Mouse (Mus musculus): ENCODE results near the gene Adra1d. TPM values are rescaled to one million over a fixed set of nuclear protein-coding genes. Genes with fewer than 3 reads are reported as not detected.

Gene Adra1d
- total and polyA plus RNA-seq, 3 experiments, result not detected

GRCm38 (mm10) chr2:131557896-131558295 lies 4.2 kb downstream of the Adra1d start:
- Histone ChIP-seq H3K9me3 (replicated peaks; ENCODE audit: low read length) (peaks cover 12% of the 10 kb centered on the region), H3K9ac (ENCODE audit: insufficient read depth, low read depth) (no peak overlapping the region), H3K36me3 (replicated peaks in 1 of 2; ENCODE audit: control insufficient read depth in 1 of 2, insufficient read depth in 1 of 2, low read length in 1 of 2) (no peaks in the 10 kb centered on the region), H3K4me2 (ENCODE audit: insufficient read depth, low read depth, poor library complexity, severe bottlenecking) (no peak overlapping the region), H3K4me1 (ENCODE audit: control insufficient read depth in 1 of 2, insufficient read depth in 2 of 2) (peaks cover 3 to 4% of the 10 kb centered on the region in 2 experiments), H3K27ac (ENCODE audit: insufficient read depth, low read depth) (no peak overlapping the region), H3K27me3 (replicated peaks) (peaks cover 55% of the 10 kb centered on the region), H3K79me2 (replicated peaks; ENCODE audit: control insufficient read depth, extremely low read depth, insufficient read depth, poor library complexity, severe bottlenecking) (no peaks in the 10 kb centered on the region), H3K4me3 (replicated peaks in 1 of 3; ENCODE audit: low read depth in 2 of 3, low read length in 2 of 3, poor library complexity in 1 of 3) (no peak overlapping the region)
- dilution Hi-C loops (cut with MboI; ENCODE audit: extremely low pct_ligation_motif_present, extremely low pct_unique_long_range_greater_than_20kb, low sequenced_read_pairs), result no loop called here
- TF ChIP-seq PAX5 (IDR thresholded peaks at IDR 0.05; ENCODE audit: low read length), result no peak
- in situ Hi-C loops (cut with MboI; ENCODE audit: low pct_ligation_motif_present, low pct_unique_long_range_greater_than_20kb, low sequenced_read_pairs), result no loop called here
- DNase-seq (ENCODE audit: extremely low read depth), result no peak

GRCm38 (mm10) chr2:131552736-131553400 lies 9.2 kb downstream of the Adra1d start:
- Histone ChIP-seq H3K79me2 (replicated peaks; ENCODE audit: control insufficient read depth, extremely low read depth, insufficient read depth, poor library complexity, severe bottlenecking) (no peaks in the 10 kb centered on the region), H3K4me3 (replicated peaks in 1 of 3; ENCODE audit: low read depth in 2 of 3, low read length in 2 of 3, poor library complexity in 1 of 3) (no peak overlapping the region), H3K9ac (ENCODE audit: insufficient read depth, low read depth) (no peak overlapping the region), H3K9me3 (replicated peaks; ENCODE audit: low read length) (no peaks in the 10 kb centered on the region), H3K36me3 (replicated peaks in 1 of 2; ENCODE audit: control insufficient read depth in 1 of 2, insufficient read depth in 1 of 2, low read length in 1 of 2) (no peaks in the 10 kb centered on the region), H3K27me3 (replicated peaks) (peaks cover 85% of the 10 kb centered on the region), H3K27ac (ENCODE audit: insufficient read depth, low read depth) (no peak overlapping the region), H3K4me2 (ENCODE audit: insufficient read depth, low read depth, poor library complexity, severe bottlenecking) (no peak overlapping the region), H3K4me1 (ENCODE audit: control insufficient read depth in 1 of 2, insufficient read depth in 2 of 2) (peaks cover 0 to 9% of the 10 kb centered on the region in 2 experiments; a peak in 3 of 4 replicates)
- dilution Hi-C loops (cut with MboI; ENCODE audit: extremely low pct_ligation_motif_present, extremely low pct_unique_long_range_greater_than_20kb, low sequenced_read_pairs) (no loop called here), in situ Hi-C loops (cut with MboI; ENCODE audit: low pct_ligation_motif_present, low pct_unique_long_range_greater_than_20kb, low sequenced_read_pairs) (no loop called here)
- DNase-seq (ENCODE audit: extremely low read depth), result no peak
- TF ChIP-seq MEF2A (IDR thresholded peaks at IDR 0.05; ENCODE audit: borderline replicate concordance, low read depth, low read length), result no peak
- TF ChIP-seq SIN3A (IDR thresholded peaks at IDR 0.05; ENCODE audit: low read length), result no peak
- no peak for TF ChIP-seq MYC (IDR thresholded peaks at IDR 0.05; ENCODE audit: low read depth, low read length)
- TF ChIP-seq ZKSCAN1 (IDR thresholded peaks at IDR 0.05; ENCODE audit: borderline replicate concordance, low read depth, low read length), result no peak
- TF ChIP-seq BHLHE40 (IDR thresholded peaks at IDR 0.05; ENCODE audit: low read depth, low read length), result peak; percentile 29; the same call in 1 of the 2 replicates

DNA sequence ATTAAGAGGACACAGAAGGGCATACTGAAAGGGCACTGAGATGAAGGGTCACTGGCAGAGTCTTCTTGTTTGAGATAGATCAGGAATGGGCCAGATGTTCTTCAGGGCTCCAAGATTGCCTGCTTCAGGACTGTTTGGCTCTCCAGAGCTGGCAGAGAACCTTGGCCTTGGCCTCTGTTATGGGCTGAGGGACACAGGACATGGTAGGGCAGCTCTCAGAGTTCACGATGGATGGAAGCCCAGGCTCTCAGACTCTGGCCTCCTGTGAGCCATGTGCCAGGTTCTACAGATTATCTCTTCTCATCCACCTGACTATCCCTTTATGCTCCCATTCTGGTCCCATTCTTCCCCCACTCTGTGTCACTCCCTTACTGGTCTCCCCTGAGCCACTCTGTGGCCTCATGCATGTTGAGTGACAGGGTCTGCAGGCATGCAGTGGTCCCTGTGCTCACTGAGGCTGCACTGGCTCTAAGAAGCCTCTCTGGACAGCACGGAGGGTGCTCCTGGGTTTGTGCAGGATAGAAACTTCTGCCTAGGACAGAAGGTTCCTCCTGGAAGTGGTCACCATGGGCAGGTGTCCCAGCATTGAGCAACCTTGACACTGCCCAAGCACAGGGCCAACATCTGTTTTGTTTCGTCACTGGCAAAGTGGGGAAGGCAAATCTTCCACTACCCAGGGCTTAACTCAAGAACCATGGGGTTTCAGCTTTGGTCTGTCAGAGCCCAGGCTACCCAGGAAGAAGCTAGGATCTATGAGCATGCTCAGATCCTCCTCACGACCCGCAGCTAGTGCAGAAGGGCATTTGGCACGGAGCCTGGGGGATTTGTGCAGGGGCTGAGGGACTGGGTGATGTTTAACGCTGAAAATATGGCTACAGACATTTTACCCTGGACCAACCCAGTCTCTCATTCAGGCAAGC lies 10.1 kb downstream of the Adra1d start:
- dilution Hi-C loops (cut with MboI; ENCODE audit: extremely low pct_ligation_motif_present, extremely low pct_unique_long_range_greater_than_20kb, low sequenced_read_pairs), result no loop called here
- peaks cover 0 to 9% of the 10 kb centered on the region in 2 experiments; a peak in 2 of 4 replicates for H3K4me1 ChIP-seq (ENCODE audit: control insufficient read depth in 1 of 2, insufficient read depth in 2 of 2)
- no peaks in the 10 kb centered on the region for H3K79me2 ChIP-seq (replicated peaks; ENCODE audit: control insufficient read depth, extremely low read depth, insufficient read depth, poor library complexity, severe bottlenecking)
- no peaks in the 10 kb centered on the region for H3K36me3 ChIP-seq (replicated peaks in 1 of 2; ENCODE audit: control insufficient read depth in 1 of 2, insufficient read depth in 1 of 2, low read length in 1 of 2)
- DNase-seq (ENCODE audit: extremely low read depth), result no peak
- in situ Hi-C loops (cut with MboI; ENCODE audit: low pct_ligation_motif_present, low pct_unique_long_range_greater_than_20kb, low sequenced_read_pairs), result no loop called here
- no peak overlapping the region for H3K9ac ChIP-seq (ENCODE audit: insufficient read depth, low read depth)
- H3K9me3 ChIP-seq (replicated peaks; ENCODE audit: low read length), result no peaks in the 10 kb centered on the region
- H3K4me2 ChIP-seq (ENCODE audit: insufficient read depth, low read depth, poor library complexity, severe bottlenecking), result no peak overlapping the region
- TF ChIP-seq USF2 (conservative IDR thresholded peaks at IDR 0.05; ENCODE audit: low read depth, low read length) (no peak), MAZ (IDR thresholded peaks at IDR 0.05; ENCODE audit: low read depth, low read length) (no peak), HCFC1 (IDR thresholded peaks at IDR 0.05; ENCODE audit: low read depth, low read length) (no peak), CTCF (conservative IDR thresholded peaks at IDR 0.05 in 1 of 2, IDR thresholded peaks at IDR 0.05 in 1 of 2; ENCODE audit: low read depth in 2 of 2, low read length in 2 of 2) (no peak), BHLHE40 (IDR thresholded peaks at IDR 0.05; ENCODE audit: low read depth, low read length) (no peak), JUND (conservative IDR thresholded peaks at IDR 0.05; ENCODE audit: low read depth, low read length) (no peak), TCF12 (IDR thresholded peaks at IDR 0.05; ENCODE audit: low read depth, low read length) (no peak)
- H3K4me3 ChIP-seq (replicated peaks in 1 of 3; ENCODE audit: low read depth in 2 of 3, low read length in 2 of 3, poor library complexity in 1 of 3), result no peak overlapping the region
- peaks cover 86% of the 10 kb centered on the region for H3K27me3 ChIP-seq (replicated peaks)
- H3K27ac ChIP-seq (ENCODE audit: insufficient read depth, low read depth), result no peak overlapping the region
